Mouse (Mus musculus) cortical plate, adult 2 months (tissue): ENCODE data around the gene Tspan9.

Experiments used
- CTCF ChIP-seq: fragments of 200-500 bp; IDR thresholded peaks from 2 replicates; pipeline ENCODE4 v1.5.1; 2011; ENCODE audit warnings: mild to moderate bottlenecking, control low read depth, low read length; ENCODE audit not compliant: insufficient read depth; ENCODE audit errors: extremely low read depth
- POLR2A ChIP-seq: fragments of 200-500 bp; IDR thresholded peaks from 2 replicates; pipeline ENCODE4 v1.6.1; 2011; ENCODE audit warnings: mild to moderate bottlenecking, low read length, control low read depth; ENCODE audit not compliant: insufficient read depth; ENCODE audit errors: extremely low read depth

GRCm38 (mm10) chr6:128010135-128010971 is 133.0 kb downstream of the Tspan9 start:
- TF ChIP-seq CTCF (no peak), POLR2A (no peak)
